Mouse (Mus musculus) left cerebral cortex, postnatal 4 days (tissue): ENCODE data around the gene Mast3. TPM values are rescaled to one million over a fixed set of nuclear protein-coding genes. Genes with fewer than 3 reads are reported as not detected.

Experiments used
- DNase-seq: peaks from one replicate; pipeline ENCODE4 v3.0.0-alpha.2; 2022
- intact Hi-C: fragments of 180-260 bp; cut with DNase I; formaldehyde crosslinking; loops from one replicate; pipeline ENCODE4 v1.15.1; 2025
- total RNA-seq, 2 experiments: library from RNA; stranded (reverse); gene quantifications; 2 replicates each; pipeline ENCODE4 v1.2.3; 2021

The Mast3 gene
- total RNA-seq, 2 experiments from 2014 or later: 78.2 to 86.3 TPM

DNA sequence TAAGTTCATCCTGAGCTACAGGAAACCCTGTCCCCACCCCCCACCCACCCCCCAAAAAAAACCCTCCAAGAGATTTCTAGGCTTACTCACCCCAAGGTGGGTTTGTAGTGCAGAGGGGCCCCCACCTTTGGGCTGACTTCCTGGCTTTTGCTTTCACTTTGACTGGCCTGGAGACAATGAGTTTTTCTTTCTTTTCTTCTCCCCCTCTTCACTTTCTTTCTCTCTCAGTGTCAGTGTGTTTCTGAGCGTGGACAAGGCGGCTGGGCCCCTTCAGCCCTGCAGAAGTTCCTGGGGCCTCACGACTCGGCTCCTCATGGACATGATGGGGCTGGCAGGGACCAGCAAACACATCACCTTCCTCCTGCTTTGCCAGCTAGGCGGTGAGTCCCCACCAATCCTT, 3.4 kb upstream of the Mast3 start, which contains the start of gene Il12rb1:
Gene Il12rb1 (plus strand): TSS at position 211 of the 400 bp plus-strand sequence.
- no peak for DNase-seq
- intact Hi-C loops: no loop called here

DNA sequence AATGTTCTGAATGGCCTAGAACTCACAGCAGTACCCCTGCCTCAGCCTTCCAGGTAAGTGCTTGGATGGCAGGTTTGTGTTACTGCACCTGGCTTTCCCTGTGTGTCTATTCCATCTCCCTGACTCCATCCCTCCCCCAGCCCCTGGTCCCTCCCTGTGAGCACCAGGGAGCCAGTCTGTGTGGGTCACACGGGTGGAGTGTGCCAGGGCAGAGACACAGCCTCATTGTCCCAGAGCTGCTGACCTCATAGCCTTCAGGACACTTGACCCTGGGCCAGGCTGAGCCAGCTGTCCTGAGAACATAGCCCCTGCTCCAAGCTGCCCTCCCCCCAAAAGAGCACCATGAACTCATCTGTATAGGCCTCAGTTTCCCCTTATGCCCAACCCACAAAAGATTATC, 2.5 kb upstream of the Mast3 start:
- DNase-seq: no peak
- intact Hi-C loops: no loop called here

DNA sequence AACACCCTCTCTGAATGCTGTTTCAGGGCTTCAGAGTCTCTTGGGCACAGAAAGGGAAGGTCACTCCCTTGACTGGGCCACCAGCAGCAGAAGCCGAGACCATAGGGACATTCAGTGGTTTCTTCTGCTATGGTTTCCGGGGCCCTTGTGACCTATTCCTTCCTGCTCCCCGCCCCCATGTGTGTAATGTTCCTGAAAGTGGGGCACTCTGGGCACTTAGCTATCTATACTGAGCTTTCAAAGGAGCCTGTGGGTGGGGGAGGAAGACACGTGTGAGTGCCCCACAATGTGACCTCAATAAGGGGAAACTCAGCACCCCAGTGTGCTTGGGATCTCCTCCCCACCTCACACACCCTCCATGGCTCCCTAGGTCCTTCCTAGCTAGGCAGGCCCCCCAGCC, 1.7 kb upstream of the Mast3 start:
- no peak for DNase-seq
- intact Hi-C loops: no loop called here

DNA sequence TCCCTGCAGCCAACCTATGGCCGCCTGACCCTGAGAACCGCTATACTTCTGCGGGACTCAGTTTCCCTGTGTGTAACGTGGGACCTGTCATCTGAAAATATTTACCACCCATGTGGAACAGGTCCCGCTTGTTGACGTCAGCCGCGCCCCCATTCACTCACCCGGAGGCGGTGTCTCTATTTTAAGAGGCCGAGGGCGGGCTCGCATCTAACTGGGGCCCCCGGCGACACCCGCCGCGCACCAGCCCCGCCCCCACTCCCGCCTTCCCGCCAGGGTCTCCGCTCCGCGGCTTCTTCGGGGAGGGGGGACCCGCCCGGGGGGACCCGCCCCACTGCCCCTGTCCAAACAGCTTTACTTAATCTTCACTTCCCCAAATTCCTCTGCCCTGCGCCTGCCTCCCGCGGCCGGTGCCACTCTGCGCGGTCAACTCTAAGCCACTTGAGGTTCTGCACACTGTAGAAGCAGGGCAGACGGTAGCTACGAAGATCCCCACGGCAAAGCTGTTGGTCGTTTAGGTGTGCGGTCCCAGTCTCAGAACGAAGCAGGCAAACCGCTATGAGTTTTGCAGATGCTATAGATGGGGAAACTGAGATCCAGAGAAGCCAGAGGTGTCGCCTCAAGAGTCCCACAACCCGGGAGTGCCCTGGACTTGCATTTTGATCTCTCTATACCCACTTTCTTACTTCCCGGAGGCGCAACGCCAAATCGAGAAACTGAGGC, 933 bp downstream of the Mast3 start:
- no peak for DNase-seq
- intact Hi-C loops: no loop called here

DNA sequence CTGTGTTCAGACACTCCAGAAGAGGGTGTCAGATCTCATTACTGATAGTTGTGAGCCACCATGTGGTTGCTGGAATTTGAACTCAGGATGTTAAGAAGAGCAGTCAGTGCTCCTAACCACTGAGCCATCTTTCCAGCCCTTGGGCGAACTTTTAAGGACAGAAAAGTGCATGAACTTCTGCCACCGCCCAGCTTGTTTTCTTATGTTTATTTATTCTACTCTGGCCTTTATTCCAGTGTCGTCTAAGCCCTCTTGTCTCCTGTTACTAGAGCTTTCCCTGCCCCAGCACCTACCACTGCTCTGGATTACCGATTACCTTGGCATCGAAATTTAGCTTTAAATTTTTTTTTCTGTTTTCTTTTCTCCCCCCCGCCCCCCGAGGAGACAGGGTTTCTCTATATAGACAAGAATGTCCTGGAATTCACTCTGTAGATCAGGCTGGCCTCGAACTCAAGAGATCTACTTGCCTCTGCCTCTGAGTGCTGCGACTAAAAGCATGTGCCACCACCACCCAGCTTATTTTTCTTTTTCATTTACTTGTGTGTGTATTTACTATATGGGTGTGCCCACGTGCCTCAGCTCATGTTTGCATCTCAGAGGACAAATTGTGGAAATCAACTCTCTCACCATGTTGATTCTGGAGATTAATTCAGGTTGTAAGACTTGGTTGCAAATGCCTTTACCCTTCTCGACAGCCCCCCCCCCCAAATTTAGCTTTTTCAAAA, 1.9 kb downstream of the Mast3 start:
- no peak for DNase-seq
- intact Hi-C loops: no loop called here

DNA sequence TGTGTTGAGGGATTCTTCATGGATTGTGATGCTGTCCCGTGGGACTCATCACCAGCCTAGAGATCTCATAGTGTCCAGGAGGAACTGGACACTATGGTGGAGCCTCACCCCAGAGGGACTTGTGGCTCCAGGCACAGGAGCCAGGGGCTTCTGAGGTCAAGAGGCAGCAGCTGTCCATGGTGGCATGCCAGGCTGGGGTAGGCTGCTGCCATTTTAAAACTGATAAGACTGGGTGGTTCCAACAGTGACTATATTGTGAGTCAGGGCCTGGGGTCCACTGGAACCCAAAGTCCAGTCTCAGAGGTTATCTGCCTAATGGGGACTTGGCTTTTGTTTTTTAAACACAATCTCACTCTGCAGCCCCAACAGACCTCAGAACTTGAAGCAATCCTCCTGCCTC, 3.0 kb downstream of the Mast3 start:
- DNase-seq: no peak
- intact Hi-C loops: no loop called here

DNA sequence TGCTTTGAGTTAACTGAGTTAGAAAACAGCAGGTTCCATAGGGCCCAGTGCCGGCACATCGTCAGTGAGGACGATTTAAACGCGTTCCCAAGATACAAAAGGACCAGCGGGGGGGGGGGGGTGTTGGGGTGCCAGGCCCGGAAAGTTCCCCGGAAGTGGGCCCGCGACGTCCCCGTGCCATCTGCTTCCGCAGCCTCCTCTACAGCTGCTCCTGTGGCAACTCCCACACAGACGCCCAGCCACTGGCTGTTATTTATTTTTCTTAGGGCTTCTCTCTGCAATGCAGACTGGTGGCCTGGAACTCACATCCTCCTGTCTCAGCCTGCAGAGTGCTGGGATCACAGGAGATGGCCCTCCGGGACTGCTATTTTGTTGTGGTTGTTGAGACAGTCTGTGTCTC, 3.7 kb downstream of the Mast3 start:
- DNase-seq: no peak
- intact Hi-C loops: no loop called here

DNA sequence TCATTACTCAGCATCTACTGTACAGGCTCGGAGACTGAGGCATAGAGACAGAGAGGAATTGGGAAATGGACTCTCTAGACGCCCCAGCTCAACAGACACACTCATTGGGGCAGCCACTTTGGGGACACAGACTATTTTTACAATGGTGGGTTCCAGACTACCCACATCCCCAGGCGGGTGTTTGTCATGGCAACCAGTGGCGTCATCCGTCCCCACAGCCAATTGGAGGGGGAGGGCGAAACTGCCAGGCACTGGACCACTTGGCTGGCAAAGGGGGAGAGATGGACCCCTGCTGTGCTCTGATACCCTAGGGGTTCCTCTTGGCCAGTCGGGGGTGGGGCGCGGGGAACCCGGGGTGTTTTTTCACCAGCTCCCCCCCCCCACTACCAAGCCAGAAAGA, 4.2 kb downstream of the Mast3 start:
- no peak for DNase-seq
- intact Hi-C loops: no loop called here

DNA sequence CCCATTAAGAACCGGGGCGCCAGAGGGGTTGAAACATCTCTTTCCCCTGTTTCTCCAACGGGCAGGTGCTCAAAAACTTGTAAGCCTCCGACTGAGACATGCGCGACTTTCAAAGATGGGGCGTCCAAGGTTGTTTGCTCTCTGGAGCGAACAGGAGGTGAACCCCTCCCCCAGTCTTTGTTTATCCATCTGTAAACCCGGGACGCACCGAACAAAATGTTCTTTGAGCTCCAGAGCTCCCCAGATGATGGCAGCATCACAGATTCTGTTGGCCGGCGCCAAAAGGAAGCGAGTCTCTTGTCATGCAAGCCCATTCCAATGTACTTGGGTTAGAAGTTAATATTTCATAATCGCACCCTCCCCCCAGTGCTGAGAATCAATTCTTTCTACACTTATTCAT, 6.6 kb downstream of the Mast3 start:
- intact Hi-C loops: no loop called here
- no peak for DNase-seq

DNA sequence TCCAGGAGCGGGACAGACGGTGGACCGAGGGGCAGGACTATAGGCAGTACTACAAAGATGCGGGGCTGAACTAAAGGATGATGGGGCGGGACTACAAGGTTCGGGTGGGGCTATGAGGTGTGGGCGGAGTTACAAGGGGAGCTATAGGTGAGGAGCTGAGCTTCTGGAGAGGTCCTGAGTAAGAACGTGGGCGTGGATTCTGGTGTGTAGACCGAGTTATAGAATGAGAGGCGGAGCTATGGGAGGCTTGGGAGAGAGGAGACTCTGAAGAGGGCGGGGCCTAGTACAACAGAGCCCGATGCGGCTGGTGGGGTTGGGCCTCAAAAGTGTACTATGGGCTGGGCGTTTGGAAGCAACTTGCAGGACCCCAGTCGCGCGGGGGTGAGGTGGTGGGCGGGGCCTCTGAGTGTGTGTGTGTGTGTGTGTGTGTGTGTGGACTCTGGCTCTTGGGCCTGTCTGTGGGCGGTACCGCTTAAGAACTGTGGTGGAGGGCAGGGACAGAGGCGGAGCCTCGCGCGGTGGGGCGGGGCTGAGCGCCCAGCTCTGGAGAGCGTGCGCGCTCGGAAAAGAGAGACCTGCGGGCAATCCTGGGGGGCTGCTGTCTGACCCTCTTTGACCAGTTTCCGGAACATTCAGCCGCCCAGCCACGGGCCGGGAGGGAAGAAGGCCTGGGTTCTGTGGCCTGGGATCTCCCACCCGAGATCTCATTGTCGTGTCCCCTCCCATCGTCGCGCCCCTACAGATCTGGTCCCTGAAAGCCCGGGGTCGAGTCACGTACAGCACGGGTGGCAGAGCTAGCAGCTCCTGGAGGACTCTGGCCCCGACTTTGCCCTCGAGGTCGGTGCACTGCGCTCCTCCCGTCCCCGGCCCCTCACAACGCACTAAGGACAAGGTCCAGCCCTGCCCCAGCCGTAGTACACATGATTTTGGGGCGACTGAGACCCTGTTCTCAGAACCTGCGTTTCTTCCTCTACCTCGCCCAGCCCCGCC, 7.5 kb downstream of the Mast3 start:
- DNase-seq: peak; percentile 78
- intact Hi-C loops: no loop called here

DNA sequence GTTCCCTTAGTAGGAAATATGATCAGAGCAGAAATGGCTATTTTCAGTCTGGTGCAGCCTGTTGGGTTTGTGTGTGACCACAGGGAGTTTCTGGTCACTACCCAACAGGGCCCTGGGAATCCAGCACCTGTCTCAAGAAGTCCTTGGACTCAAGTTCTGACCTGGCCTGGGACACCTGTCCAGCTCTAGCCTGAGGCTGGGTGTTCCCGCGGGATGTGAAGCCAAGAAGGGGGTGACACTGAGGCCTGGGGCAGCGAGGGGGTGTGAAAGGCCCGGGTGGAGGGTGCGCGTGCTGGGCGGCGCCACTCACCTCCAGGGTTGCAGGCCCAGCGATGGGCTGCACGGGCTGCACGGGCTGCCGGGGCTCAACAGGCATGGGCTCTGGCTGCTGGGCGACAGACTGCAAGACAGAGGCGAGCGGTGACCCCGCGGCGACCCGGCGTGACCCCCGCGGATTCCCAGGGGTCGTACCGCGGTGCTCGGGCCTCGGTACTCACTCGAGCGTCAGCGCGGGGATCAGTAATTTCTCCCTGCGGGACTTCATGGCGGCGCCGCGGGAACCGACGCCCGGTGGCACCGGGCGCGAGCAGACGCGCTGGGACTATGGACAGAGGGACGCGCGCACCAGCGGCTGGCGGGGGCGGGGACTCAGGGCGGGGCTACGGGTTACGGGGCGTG, 8.3 kb downstream of the Mast3 start:
- DNase-seq: peak; percentile 82
- intact Hi-C loops: no loop called here

DNA sequence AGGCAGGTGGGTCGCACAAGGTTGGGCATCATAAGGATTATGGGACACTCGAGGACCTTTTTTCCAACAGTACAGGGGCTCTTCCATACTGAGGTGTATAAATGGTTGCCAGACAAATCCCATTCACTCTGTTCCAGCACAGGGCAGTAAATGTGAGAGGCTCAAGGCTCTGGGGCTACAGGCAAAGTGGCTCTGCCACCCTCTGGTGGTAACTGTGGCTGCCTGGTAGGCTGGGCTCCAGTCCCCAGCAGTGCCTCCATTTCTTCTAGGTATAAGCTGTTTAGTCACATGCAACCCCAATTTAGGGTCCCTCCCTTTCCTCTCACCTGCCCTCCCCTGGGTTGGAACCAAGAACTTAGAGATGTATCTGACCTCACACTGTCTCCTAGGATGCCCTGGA, 9.5 kb downstream of the Mast3 start:
- intact Hi-C loops: no loop called here
- no peak for DNase-seq

DNA sequence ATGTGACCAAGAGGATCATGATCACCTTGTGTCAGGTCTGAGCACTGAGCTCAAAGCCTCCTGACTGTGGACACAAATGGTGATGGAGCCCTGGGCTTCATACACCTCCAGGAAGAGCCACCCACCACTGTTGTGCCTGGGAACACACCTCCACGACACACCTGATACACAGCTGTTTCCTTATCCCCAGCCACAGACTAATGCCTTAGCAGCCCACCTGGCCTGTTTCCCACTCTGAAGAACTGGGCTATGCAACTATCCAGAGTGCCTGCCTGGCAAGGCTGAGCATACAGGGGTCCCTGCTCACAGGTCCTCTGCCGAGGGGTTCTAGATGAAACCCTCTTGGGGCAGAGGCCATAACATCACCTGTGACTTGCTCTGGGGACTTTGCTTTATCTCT, 10.6 kb downstream of the Mast3 start:
- no peak for DNase-seq
- intact Hi-C loops: no loop called here

DNA sequence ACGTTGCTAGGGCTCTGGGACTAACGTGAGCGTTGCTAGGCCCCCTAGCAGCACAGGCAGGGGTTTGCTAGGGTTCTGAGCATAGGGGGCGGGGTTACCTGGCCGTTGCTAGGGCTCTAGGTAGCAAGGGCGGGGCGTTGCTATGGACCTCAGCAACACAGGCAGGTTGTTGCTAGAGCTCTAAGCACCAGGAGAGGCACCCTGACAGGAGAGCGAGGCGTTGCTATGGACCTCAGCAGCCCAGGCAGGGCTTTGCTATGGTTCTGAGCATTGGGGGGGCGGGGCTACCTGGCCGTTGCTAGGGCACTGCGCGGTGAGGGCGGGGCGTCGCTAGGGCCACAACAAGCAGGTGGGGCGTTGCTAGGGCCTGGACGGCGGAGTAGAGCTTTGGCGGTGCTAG, 12.2 kb downstream of the Mast3 start:
- intact Hi-C loops: no loop called here
- DNase-seq: peak; percentile 75

DNA sequence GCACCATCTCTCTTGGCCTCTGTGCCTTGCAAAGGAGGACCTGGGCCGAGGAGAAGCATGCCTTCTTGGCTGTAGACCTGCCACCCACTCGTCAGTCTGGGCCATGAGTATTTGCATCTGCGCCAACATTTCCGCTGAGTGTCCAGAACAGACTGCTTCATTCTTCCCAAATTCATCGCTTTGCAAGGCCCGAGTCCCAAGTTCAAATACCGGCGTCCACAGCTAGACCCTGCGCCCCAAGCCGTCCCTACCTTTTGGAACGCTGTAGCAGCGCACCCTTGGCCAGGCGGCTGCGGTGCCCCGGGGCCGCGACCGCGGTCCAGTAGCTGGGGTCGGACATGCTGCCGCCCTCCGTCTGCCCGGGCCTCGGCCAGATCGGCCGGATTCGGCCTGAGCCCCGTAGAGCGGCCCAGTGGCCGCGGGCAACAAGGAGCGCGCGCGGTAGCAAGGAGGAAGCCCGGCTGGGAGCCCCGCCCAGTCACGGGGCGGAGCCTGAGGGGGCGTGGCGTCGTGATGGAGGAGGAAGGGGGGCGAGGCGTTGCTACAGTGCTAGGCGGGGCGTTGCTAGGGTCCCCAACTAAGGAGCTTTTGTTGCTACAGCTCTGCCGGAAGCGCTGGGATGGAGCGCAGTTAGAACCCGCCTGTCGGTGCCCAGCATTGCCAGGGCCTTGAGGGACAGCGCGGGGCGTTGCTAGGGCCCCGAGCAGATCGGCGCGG, 12.7 kb downstream of the Mast3 start:
- intact Hi-C loops: no loop called here
- peak; percentile 98 for DNase-seq

DNA sequence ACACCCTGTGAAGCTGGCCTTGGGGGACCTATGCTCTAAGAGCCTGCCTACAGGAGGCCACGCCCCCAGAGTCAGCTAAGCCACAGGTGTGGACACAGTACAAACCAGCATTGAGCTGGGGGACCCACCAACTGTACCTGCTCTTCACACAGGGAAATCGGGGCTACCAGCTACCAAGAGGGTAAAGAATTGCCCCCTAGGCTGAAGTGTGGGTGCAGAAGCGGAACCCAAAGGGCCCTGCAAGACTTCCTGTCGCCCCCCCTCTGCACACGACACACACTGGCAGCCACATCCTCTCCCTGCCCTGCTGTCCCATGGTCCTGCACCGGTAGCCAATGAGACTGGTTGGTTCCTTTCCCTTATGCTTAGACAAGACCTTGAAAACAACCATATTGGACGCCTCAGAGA, 13.6 kb downstream of the Mast3 start:
- no peak for DNase-seq
- intact Hi-C loops: no loop called here

DNA sequence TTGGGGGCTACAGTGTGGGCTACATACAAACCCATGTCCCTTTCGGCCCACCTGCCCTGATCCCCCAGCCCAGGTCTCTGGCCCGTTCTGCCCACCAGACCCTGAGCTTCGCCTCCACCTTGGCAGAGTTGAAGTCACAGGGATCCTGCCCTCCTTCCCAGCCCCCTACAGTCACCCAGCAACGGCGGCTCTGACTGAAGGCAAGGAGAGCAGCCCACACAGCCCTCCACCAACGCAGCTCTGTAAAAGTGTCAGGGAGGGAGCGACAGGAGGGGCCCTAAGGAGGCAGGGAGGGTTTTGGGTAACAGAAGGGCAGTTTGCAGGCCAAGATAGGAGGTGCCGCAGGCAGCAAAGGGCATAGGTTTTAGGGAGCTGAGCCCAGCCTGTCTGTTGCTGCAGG, 14.0 kb downstream of the Mast3 start:
- intact Hi-C loops: no loop called here
- DNase-seq: no peak

DNA sequence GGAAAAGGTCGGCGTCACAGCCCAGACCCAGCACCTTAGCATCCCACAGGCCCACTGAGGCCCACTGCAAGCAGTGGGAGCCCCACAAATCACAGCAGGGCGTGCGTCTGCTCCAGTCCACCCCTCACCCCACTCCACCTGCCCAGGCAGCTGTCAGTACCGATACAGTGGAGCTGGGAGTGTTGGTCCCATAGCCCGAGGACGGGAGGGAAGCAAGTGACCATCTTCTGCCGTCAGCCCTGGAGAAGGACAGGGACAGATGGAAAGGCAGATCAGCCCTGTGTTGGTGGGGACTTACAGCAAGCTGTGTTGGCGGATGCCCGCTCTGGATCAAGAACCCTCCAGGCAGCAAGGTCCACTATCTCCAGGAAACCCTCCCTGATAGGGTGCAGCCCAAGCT, 15.8 kb downstream of the Mast3 start:
- DNase-seq: no peak
- intact Hi-C loops: no loop called here

DNA sequence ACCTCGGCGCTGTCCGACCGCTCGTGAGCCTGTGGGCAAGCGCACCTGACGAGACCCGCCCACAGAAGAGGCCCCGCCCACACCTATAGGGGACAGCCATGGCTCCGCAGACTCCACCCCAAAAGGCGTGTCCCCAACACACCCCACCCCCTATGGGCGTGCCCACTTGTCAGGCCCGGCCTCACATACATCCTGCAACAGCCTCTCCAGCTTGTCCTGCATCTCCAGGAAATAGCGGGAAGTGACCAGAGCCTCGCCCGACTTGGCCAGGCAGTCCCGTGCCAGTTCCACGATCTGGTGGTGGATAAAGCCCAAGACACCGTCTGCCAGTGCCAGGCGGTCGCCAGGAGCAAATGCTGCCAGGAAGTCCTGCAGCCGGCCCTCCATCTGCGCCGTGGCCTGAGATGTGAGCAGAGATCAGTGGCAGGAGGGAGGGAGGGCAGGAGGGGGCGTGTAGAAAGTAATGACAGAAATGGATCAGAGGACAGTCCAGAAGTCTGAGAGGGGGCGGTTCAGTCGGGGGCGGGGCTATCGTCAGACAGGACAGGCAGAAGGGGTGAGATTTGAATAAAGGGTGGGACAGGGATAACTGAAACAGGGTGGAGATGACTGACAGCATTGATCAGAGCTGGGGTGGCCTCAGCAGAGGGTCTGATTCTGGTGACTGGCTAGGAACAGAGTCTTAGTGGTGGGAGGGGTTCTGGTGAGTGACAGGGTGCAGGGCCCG, 16.8 kb downstream of the Mast3 start:
- peak; percentile 80 for DNase-seq
- intact Hi-C loops: no loop called here
